Mouse (Mus musculus): ENCODE data around the gene Esp34. TPM values are rescaled to one million over a fixed set of nuclear protein-coding genes. Genes with fewer than 3 reads are reported as not detected.

The Esp34 gene
- not detected for polyA plus RNA-seq (2021)

DNA sequence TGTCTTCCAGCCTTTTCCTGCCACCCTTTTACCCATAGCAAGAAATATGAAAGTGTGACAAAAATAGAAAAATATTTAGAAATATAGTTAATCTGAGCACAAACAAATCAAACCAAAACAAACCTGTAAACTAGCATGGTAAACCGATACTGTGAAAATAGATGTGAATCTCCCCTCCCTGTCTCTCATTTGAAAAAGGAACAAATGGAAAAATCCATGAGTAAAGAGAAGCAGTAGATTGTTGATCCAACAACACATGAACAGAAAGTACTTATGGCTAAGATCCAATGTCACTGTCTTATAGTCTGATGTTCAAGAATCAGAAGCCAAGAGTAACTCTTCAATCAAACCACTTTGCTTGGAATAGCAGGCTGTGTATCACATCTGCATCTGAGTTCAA lies at the start of gene Esp34:
Esp34 (plus strand) TSS at position 301 of the 400 bp plus-strand sequence.
- no peak for DNase-seq (ENCODE audit: low read depth, low spot score)
- in situ Hi-C loops (cut with MboI; ENCODE audit: low pct_unique_long_range_greater_than_20kb), result no loop called here
- POLR2A ChIA-PET, result no interaction called here

DNA sequence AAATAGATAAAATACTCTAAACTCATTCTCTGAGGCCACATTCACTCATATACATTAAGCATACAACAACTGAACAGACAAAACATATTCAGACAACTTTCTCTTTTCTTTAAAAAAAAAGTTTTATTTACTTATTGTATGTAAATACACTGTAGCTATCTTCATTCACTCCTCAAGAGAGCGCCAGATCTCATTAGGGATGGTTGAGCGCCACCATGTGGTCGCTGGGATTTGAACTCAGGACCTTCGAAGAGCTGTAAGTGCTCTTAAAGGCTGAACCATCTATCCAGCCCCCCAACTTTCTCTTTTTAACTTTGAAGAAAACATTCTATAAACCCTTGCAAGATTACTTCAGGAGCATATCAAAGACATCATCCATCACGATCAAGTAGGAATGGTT lies 8.5 kb downstream of the Esp34 start:
- in situ Hi-C loops (cut with MboI; ENCODE audit: low pct_unique_long_range_greater_than_20kb), result no loop called here
- CTCF ChIA-PET, result interaction anchor here (1.1 kb wide), 1 partner anchor 29 kb away, joined by 3 read pairs; no protein-coding TSS in a partner anchor
- H3K27me3 ChIP-seq, result no peaks in the 10 kb centered on the region
- POLR2A ChIA-PET, result no interaction called here
- DNase-seq (ENCODE audit: low read depth, low spot score), result no peak
- no peak for TF ChIP-seq CTCF (IDR thresholded peaks at IDR 0.05)
- ATAC-seq, result no peak

More for the DNA sequence above, at the start of gene Esp34:
- H3K27me3 ChIP-seq, result no peaks in the 10 kb centered on the region
- CTCF ChIA-PET, result no interaction called here
- no peak for ATAC-seq
- TF ChIP-seq CTCF (IDR thresholded peaks at IDR 0.05), result no peak

Other genes starting within 250 kb of the Esp34 start
- not detected for gene Olfr137, start 246.6 kb upstream of the Esp34 start, polyA plus RNA-seq (2021)
- gene Olfr136, start 224.4 kb upstream of the Esp34 start, polyA plus RNA-seq (2021), result not detected
- gene Esp36, start 134.0 kb upstream of the Esp34 start, polyA plus RNA-seq (2021), result not detected
- not detected for gene Esp31, start 85.3 kb downstream of the Esp34 start, polyA plus RNA-seq (2021)